Mouse (Mus musculus): ENCODE results near the gene D130043K22Rik. TPM values are rescaled to one million over a fixed set of nuclear protein-coding genes. Genes with fewer than 3 reads are reported as not detected.
"Not testable (repeated sequence)": the region's sequence is repeated elsewhere in the genome, so short reads cannot be mapped to it uniquely, and the experiment has no call there.

Gene D130043K22Rik
- total RNA-seq, 2 experiments from 2014 or later: 25.4 to 26.7 TPM

- peak; percentile 81 to 84 for DNase-seq (ENCODE audit: extremely low spot score in 1 of 2, low spot score in 1 of 2)
Observed at GRCm38 (mm10) chr13:24831353-24832130, 13.4 kb upstream of the D130043K22Rik start, which contains the start of the genes Acot13 and Tdp2. Gene Acot13, minus strand, starts transcription at chr13:24831540. Gene Tdp2, plus strand, starts transcription at chr13:24831679.

GRCm38 (mm10) chr13:24832131-24832810 lies 12.7 kb upstream of the D130043K22Rik start:
- DNase-seq (ENCODE audit: extremely low spot score in 1 of 2, low spot score in 1 of 2): no peak

GRCm38 (mm10) chr13:24832811-24833155 lies 12.2 kb upstream of the D130043K22Rik start:
- no peak for DNase-seq (ENCODE audit: extremely low spot score in 1 of 2, low spot score in 1 of 2)

DNA sequence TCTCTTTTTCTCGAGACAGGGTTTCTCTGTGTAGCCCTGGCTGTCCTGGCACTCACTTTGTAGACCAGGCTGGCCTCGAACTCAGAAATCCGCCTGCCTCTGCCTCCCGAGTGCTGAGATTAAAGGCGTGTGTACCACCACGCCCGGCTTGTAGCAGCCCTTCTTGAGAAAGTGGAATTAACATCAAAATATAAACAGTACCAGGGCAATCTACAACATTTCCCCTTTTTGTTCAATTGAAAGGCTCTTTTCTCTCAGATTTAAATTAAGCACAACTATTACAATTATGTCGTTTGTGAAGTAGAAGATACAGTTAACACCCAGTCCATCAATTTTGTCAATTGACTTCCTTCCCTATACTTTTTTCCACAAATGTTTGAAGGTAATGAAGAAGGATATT lies 7.2 kb upstream of the D130043K22Rik start:
- DNase-seq (ENCODE audit: extremely low spot score in 1 of 2, low spot score in 1 of 2): not testable (repeated sequence)

DNA sequence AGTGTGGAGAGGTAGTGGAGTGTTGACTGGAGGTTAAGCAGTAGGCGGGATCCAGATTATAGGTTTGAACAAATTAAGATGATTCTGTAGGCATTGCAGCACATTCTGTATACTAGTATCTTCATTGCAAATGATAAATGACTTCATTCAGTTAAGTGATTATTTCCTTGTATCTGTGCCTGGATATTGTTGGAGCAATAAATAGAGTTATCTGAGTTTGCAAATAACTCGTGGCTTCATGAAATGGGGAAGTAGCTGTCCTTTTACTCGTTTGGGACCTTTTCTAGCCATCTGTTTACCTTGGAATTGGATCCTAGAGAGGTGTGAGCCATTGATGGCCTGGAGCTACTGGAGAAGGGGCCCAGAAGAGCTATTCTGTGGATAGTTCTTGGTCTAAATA lies 5.1 kb upstream of the D130043K22Rik start:
- no peak for DNase-seq (ENCODE audit: extremely low spot score in 1 of 2, low spot score in 1 of 2)

DNA sequence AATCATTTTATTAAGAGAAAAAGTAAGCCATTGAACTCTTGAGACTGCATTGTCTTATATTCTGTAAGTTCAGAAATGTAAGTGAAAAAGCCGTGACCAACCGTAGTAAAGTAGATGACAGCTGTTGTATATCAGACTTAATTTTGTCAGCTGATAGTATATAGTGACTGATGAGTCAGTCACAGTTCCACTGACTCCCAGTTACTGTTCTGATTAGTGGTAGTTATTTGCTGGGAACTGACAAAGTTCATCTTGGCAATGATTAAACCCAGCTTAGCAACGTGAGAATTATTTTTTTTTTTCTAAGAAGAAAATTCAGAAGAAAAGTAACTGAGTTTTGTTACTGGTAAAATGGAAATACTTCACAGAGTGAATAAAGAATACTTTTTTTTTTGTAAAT lies 3.2 kb upstream of the D130043K22Rik start:
- no peak for DNase-seq (ENCODE audit: extremely low spot score in 1 of 2, low spot score in 1 of 2)

GRCm38 (mm10) chr13:24849318-24849717 lies 4.4 kb downstream of the D130043K22Rik start:
- no peak for DNase-seq (ENCODE audit: extremely low spot score in 1 of 2, low spot score in 1 of 2)

GRCm38 (mm10) chr13:24851989-24852388 lies 7.1 kb downstream of the D130043K22Rik start:
- no peak for DNase-seq (ENCODE audit: extremely low spot score in 1 of 2, low spot score in 1 of 2)

DNA sequence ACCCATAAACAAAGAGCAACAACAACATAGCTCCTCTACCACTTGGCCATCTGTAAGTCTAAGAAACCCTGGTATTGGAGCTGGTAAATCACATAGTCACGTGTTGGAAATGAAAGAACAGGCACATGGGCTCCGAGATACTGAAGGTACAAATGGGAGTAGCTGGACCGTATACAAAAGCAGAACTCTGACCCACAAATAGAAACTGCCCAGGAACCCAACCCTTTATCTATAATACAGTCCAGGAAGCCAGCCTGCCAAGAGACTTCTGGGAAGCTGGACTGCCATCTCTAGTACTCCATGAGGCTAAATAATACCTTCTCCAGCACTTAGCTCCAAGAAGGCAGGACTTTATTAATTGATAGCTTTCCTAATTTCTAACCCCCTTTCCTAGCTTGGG lies 7.6 kb downstream of the D130043K22Rik start:
- DNase-seq (ENCODE audit: extremely low spot score in 1 of 2, low spot score in 1 of 2): no peak

- no peak for DNase-seq (ENCODE audit: extremely low spot score in 1 of 2, low spot score in 1 of 2)
Observed at GRCm38 (mm10) chr13:24859115-24859514, 14.2 kb downstream of the D130043K22Rik start.

DNA sequence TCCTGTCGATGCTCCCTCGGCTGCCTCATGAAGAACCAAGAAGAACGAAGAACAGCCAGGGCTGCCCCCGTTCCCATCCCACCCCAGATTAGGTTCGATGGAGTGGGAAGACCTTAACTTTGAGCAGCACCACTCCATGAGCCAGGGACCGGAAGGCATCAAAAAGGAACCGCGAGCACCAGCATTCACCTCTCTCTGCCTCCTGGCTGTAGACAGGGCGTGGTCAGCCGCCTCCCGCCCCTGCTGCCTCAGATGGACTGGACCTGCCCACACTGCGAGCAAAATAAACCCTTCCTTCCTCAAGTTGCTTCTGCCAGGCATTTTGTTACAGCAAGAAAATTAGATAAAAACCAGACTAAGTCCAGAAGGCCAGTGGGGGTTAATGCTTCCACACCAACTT lies 16.1 kb downstream of the D130043K22Rik start:
- no peak for DNase-seq (ENCODE audit: extremely low spot score in 1 of 2, low spot score in 1 of 2)

DNA sequence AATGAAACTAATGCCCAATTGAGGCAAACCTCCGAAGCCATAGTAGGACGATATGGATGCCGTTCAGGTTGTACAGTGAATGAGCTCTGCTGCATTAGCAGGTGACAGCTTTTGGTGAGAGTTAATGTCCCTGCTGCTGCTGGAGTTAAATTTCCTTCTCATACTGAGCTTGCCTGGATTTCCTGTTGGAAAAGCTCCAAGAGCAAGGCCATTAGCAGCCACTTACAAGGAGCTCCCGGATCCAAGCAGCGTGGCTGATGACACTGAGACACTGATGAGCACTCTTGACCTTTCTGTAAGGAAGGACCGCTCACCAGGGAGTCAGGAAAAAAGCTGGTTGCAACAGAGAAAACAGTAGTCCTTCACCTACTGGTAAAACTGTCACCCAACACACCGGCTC lies 17.1 kb downstream of the D130043K22Rik start:
- DNase-seq (ENCODE audit: extremely low spot score in 1 of 2, low spot score in 1 of 2): no peak

GRCm38 (mm10) chr13:24862520-24862919 lies 17.6 kb downstream of the D130043K22Rik start:
- DNase-seq (ENCODE audit: extremely low spot score in 1 of 2, low spot score in 1 of 2): peak; percentile 26 to 75

GRCm38 (mm10) chr13:24866430-24867402 lies 21.8 kb downstream of the D130043K22Rik start:
- DNase-seq (ENCODE audit: extremely low spot score in 1 of 2, low spot score in 1 of 2): no peak

DNA sequence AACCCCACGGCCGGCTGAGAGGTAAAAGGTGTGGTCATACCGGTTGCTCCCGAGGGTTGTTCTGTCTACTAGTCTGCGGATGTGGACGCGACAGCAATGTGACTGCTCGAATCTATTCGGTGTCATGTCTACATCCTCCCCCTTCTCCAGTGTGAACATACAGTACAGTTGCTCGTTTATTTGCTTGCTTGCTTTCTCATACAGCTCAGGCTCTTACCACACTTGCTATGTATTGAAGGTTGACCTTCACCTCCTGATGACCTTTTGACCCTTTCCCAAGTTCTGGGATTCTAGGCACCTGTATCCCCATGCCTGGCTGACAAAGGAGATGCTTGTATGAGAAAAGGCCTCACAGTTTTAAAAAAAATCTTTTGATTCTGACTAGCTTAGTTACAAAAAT lies 22.9 kb downstream of the D130043K22Rik start:
- DNase-seq (ENCODE audit: extremely low spot score in 1 of 2, low spot score in 1 of 2): no peak

GRCm38 (mm10) chr13:24868233-24868632 lies 23.3 kb downstream of the D130043K22Rik start:
- DNase-seq (ENCODE audit: extremely low spot score in 1 of 2, low spot score in 1 of 2): no peak

DNA sequence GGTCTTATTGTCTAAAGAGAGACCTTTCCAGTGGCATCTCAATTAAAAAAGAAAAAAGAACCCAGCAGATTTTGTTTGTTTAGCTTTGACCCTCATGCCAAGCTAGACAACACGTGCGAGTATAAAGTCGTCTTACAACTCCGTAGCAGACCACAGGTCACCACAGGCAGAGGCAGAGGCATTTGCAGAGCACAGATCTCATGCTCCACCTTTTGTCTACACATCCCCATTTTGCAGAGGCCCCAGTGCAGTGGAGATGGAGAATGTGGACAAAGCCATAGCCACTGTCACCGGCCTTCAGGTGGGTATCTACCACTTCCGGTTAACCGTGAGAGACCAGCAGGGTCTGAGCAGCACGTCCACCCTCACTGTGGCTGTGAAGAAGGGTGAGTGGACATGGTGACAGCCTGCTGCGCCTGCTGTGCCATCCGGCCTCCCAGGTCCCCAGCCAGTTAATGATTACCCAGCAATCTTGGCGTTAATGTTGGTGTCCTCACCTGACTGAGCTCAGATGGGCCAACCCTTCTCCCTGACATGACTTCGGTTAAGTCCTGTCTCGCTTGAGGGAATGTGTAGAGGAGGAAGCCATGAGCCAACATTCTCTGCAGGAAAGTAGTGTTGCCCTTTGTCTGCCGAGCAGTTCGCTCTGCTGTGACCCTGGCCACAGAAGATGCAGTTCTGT lies 34.6 kb downstream of the D130043K22Rik start:
- DNase-seq (ENCODE audit: extremely low spot score in 1 of 2, low spot score in 1 of 2): no peak

- DNase-seq (ENCODE audit: extremely low spot score in 1 of 2, low spot score in 1 of 2): no peak
Observed at GRCm38 (mm10) chr13:24880208-24880607, 35.3 kb downstream of the D130043K22Rik start.

DNA sequence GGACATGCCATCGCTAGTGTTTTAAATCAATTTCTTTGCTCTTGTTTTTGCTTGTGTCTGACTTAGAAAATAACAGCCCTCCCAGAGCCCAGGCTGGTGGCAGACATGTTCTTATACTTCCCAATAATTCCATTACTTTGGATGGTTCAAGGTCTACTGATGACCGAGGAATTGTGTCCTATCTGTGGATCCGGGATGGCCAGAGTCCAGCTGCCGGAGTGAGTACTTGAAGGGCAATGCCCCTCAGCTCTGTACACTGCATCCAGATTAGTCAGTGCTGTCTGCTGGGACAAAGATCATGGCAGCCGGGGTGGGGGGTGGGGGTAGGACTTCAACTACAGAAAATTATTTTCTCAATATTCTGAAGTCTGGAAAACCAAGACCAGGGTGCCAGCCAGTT lies 35.8 kb downstream of the D130043K22Rik start:
- no peak for DNase-seq (ENCODE audit: extremely low spot score in 1 of 2, low spot score in 1 of 2)

DNA sequence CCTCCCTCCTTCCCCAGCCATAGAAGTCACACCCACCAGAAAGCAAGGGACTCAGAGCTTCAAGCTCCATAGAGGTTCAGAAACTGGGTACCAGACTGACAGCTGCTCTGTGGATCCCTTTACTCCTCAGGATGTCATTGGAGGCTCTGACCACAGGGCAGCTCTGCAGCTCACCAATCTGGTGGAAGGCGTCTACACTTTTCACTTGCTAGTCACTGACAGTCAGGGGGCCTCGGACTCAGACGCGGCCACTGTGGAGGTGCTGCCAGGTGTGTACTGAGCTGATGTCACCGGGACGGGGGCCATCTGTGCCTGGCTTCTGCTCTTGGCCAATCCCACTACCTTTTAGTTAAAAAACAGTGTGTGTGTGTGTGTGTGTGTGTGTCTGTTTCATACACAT lies 37.5 kb downstream of the D130043K22Rik start:
- peak in 1 of 2 experiments; percentile 13 for DNase-seq (ENCODE audit: extremely low spot score in 1 of 2, low spot score in 1 of 2)
